Mouse (Mus musculus) bone marrow, adult 2 months (tissue): ENCODE results near the gene Ldb2. TPM values are rescaled to one million over a fixed set of nuclear protein-coding genes. Genes with fewer than 3 reads are reported as not detected.

Source experiments
- H3K27ac ChIP-seq: fragments of 200-500 bp; 2 replicates; pipeline ENCODE4 v1.5.1; 2012; ENCODE audit warnings: low read depth, mild to moderate bottlenecking, control low read depth, inconsistent platforms, low read length; ENCODE audit not compliant: control insufficient read depth, poor library complexity, insufficient read depth
- H3K4me1 ChIP-seq: fragments of 200-500 bp; 2 replicates; pipeline ENCODE4 v1.6.1; 2011; ENCODE audit warnings: low read length; ENCODE audit not compliant: control insufficient read depth, insufficient read depth
- H3K4me3 ChIP-seq: fragments of 200-500 bp; replicated peaks from 2 replicates; pipeline ENCODE3; 2011; ENCODE audit warnings: mild to moderate bottlenecking, low read depth, low read length, control low read depth; ENCODE audit not compliant: control insufficient read depth
- CTCF ChIP-seq: fragments of 200-500 bp; IDR thresholded peaks from 2 replicates; pipeline ENCODE4 v1.5.1; 2011; ENCODE audit warnings: low read length, control low read depth; ENCODE audit not compliant: control insufficient read depth, insufficient read depth
- POLR2A ChIP-seq: fragments of 200-500 bp; IDR thresholded peaks from 2 replicates; pipeline ENCODE4 v1.6.1; 2011; ENCODE audit warnings: low read depth, mild to moderate bottlenecking, control low read depth, low read length, borderline replicate concordance; ENCODE audit not compliant: control insufficient read depth
- WGBS: fragments of 180-500 bp; shearing (Covaris S2); methylation state at CpG from one replicate; pipeline ENCODE4 v1.1.7; 2018; 5-methylcytosine and 5-hydroxymethylcytosine counted together
- polyA plus RNA-seq: library from polyadenylated mRNA; stranded (reverse); fragments of >200 nt; gene quantifications from 2 replicates; pipeline ENCODE4 v1.2.4, GENCODE M21; 2011; ENCODE audit warnings: low replicate concordance; ENCODE audit not compliant: missing spikeins, insufficient read depth, insufficient read length

The Ldb2 gene
- polyA plus RNA-seq, 1 experiment: 5.1 TPM

DNA sequence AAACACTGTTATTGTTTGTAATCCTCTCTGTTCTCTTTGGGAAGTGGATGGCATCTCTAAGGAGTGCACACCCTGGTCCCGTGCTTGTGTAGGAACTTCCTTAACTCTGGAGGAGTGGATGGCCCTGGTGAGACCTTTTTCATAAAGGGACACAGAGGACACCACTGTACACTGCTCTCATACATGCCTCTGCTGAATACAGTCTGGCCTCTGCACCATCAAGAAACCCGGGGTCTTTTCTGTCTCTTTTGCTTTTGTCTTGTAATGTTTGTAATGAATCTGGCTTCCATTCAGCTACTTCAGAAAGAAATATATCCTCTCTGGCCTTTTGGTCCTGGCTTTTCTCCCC is 152.7 kb downstream of the Ldb2 start:
- WGBS: 68% methylated on average over 2 of the region's 2 CpGs
- Histone ChIP-seq H3K4me1 (no peaks in the 10 kb centered on the region), H3K4me3 (no peak overlapping the region), H3K27ac (no peak overlapping the region)
- TF ChIP-seq CTCF: no peak

DNA sequence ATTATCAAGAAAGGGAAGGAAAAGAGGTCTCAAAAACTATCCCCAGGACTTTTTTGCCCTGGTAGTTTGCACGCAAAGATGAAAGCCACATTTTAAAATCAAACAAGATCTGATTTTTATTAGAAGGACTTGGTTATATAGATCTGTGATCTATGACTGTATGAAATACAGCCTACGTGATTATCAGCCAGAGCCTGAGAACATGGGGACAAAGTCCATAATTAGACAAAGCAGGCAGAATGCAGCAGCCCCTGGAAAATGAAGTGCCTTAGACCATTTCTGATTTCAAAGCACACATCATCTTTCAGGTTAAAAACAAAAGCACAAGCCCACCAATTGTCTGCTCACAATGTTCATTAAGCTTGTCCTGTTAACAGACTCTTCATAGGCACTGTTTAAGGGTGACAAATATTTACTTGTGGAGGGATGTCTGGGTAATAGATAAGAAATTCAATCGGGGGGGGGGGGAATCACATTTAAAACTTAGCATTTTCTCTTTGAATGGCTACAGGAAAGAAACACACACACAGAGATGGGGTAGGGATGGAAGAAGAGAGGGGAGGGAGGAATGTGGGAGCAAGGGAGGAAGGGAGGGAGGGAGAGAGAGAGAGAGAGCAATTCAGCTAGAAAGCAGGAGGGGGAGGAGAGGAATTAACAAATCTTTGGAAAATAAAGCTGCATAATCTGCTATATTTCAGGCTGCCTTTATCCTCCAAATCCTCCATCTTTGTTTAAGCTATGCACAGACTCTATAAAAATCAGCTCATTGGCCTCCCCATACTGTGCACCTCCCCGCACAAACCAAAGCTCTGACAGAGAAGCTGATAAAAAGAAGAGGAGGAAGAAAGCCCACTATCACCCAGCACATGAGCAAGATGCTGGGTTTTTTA is 153.3 kb downstream of the Ldb2 start:
- Histone ChIP-seq H3K4me1 (no peaks in the 10 kb centered on the region), H3K4me3 (no peak overlapping the region), H3K27ac (no peak overlapping the region)
- WGBS: 68% methylated on average over 4 of the region's 4 CpGs
- no peak for TF ChIP-seq CTCF
- no peak for TF ChIP-seq POLR2A

DNA sequence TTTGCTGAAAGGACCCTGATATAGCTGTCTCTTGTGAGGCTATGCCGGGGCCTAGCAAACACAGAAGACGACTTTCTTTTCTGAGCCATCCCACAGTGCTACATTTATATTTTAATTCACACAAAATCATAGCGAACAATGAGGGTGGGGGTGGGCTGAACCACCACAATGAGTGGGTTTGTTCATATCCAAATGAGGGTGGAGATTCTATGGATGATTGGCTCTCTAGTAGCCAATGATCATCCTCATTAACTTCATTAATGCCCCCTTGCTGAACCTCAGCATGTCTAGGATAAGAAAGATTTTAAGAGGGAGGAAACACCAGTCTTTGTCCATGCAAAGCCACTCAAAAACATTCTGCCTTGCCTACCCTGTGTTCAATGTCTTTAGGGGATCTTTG is 156.4 kb downstream of the Ldb2 start:
- Histone ChIP-seq H3K27ac (no peak overlapping the region), H3K4me1 (no peaks in the 10 kb centered on the region), H3K4me3 (no peak overlapping the region)
- 82% methylated on average over 3 of the region's 3 CpGs for WGBS
- TF ChIP-seq POLR2A (no peak), CTCF (no peak)

DNA sequence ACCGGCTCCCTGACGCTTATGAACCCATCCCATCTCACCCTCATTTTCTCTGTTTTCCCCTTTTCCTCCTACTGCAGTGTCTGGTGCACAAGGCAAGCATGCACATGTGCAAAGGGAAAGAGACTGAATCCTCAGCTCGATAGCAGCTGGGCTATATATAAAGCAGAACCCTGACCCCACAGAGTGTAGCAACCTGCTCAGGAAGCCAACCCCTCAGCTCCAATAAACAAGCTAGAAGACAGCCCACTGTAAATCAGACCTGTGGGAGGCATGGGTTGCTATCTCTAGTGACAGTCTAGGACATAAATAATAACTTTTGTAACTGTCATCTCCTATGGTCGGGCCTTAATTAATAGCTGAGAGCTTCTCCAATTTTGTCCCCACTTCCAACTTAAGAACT is 158.4 kb downstream of the Ldb2 start:
- Histone ChIP-seq H3K4me3 (no peak overlapping the region), H3K27ac (no peak overlapping the region), H3K4me1 (no peaks in the 10 kb centered on the region)
- TF ChIP-seq CTCF: no peak
- no peak for TF ChIP-seq POLR2A
- 62% methylated on average over 4 of the region's 4 CpGs for WGBS

DNA sequence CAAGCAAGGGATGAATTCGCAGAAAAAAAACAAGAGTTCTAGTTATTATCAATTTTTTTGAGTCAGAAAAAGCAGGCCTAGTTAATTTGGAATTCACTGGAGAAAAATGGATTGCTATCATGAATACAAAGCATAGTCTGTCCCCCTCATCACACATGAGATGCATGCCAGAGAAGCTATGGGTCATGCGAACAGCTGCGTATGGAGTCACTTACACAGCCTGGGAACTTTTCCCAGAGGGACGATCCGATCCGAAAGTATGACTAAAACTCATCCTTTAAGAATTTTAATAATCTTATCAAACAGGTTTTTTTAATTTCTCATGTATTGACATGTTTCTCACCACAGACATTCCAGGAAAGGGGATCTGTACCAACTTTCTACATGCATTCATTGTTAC is 163.9 kb downstream of the Ldb2 start:
- WGBS: 84% methylated on average over 6 of the region's 6 CpGs
- TF ChIP-seq POLR2A (no peak), CTCF (no peak)
- Histone ChIP-seq H3K27ac (no peak overlapping the region), H3K4me3 (no peak overlapping the region), H3K4me1 (no peaks in the 10 kb centered on the region)

GRCm38 (mm10) chr5:44629034-44629625 is 170.3 kb downstream of the Ldb2 start:
- Histone ChIP-seq H3K27ac (no peak overlapping the region), H3K4me1 (no peaks in the 10 kb centered on the region), H3K4me3 (no peak overlapping the region)
- 58% methylated on average over 3 of the region's 3 CpGs for WGBS
- TF ChIP-seq POLR2A: no peak
- TF ChIP-seq CTCF: no peak

DNA sequence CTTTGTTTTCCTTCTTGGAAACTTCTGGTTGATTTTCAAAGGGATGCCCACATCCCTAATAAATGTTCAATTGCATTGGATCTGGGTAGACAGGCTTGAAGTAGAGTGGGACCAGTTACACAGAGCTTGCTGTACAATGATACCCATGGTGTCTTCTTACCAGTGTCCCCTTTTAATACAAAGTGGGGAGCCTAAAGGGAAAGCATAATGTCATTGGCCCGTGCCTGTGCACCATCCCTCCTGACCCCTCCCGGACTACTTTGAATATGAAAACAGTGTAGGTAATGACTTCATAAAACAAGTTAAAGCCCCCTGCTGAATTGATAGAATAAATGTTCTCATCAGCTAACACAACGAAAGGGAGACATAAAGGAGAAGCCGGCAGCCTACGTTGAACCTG is 172.0 kb downstream of the Ldb2 start:
- no peak overlapping the region for H3K4me3 ChIP-seq
- TF ChIP-seq CTCF: no peak
- TF ChIP-seq POLR2A: no peak
- WGBS: 81% methylated on average over 5 of the region's 5 CpGs

DNA sequence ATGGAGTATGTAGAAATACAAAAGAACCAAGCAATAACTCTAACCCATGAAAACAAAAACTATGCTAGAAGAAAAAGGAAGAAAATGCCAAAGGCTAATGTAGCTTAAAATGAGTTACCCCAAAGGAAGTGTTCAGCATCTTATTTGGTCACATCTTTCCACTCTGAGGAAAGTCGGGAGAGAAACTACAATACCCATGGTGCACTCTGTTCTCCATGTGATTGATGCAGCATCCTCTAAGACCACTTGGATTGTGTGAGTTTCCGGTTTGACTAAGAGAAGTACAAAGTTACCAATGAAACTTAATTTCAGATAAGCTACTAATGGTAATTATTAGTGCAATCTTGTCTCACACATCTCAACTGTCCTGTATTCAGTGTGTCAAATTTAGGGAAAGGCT is 172.6 kb downstream of the Ldb2 start:
- TF ChIP-seq CTCF (no peak), POLR2A (no peak)
- Histone ChIP-seq H3K4me3 (no peak overlapping the region), H3K27ac (no peak overlapping the region), H3K4me1 (no peaks in the 10 kb centered on the region)
- WGBS: 73% methylated on average over 2 of the region's 2 CpGs

More for the DNA sequence above, 172.0 kb downstream of the Ldb2 start:
- Histone ChIP-seq H3K27ac (no peak overlapping the region), H3K4me1 (no peaks in the 10 kb centered on the region)
